Mouse (Mus musculus) layer of hippocampus, postnatal 36 days (tissue): ENCODE data around the gene Il10ra. TPM values are rescaled to one million over a fixed set of nuclear protein-coding genes. Genes with fewer than 3 reads are reported as not detected.

ENCODE experiments used
- DNase-seq, 2 experiments: peaks; one replicate each; pipeline ENCODE4 v3.0.0; 2022
- total RNA-seq, 2 experiments: library from RNA; stranded (reverse); gene quantifications; 2 replicates each; pipeline ENCODE4 v1.2.3; 2021

Il10ra gene
- total RNA-seq, 2 experiments from 2014 or later = 2.4 to 3.3 TPM

- DNase-seq = no peak
Observed at GRCm38 (mm10) chr9:45259065-45259464, 9.9 kb downstream of the Il10ra start.

GRCm38 (mm10) chr9:45255967-45256366 is 13.0 kb downstream of the Il10ra start:
- DNase-seq = no peak

- DNase-seq = no peak
Observed at GRCm38 (mm10) chr9:45255431-45255830, 13.5 kb downstream of the Il10ra start.

DNA sequence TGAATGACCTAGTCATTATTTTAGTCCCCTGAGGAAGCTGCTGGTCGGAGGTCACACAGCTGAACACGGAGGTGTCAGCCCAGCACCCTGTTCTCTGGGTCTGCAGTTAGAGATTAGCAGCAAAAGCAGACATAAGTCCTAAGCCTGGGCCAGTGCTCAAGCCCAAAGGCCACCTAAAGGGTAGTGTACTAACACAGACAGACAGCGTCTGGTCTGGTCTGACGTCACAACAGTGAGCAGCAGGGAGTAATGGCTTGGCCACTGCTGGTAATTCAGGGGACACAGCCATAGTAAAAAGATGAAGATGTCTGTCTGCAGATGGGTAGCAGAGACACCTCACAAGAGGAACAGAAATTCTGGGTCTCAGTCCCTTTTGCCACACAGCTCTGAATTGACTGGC is 14.3 kb downstream of the Il10ra start:
- no peak for DNase-seq

DNA sequence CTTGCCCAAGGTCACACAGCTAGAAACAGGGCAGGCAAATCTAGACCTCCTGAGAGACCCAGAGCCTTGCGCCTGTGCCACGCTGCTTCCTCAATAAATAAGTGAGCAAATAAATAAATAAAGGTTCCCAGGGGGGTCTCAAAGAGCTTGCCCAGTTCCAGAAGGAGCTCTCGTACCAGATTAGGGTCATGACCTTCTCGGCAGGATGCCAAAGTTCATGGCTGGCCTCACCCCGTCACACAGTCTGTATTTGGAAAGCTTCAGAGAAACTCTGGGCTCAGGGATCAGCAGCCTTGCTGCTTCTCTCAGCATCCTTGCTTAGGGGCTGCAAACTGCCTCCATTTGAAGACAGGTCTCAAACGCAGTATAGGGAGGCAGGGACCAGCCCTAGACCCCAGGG is 14.9 kb downstream of the Il10ra start:
- no peak for DNase-seq

GRCm38 (mm10) chr9:45252395-45252794 is 16.6 kb downstream of the Il10ra start:
- DNase-seq = no peak

DNA sequence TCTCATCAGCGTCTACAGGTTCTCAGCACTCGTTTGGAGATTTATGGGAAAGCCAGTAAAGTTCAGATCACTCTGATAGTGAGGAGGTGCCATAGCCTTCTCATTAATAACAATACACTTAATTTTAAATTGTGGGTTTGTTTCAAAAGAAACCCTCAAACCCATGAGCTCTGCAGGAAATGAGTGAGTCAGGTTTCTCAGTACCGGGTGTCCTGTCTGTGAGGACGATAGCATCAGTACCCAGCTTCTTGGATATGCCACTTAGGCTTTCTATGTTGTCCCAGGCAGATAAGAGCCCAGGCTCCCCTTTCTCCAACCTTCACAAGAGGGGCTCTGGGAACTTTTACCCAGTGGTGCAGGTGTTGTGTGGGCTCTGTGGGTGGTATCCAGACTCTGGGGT is 17.0 kb downstream of the Il10ra start:
- no peak for DNase-seq

- no peak for DNase-seq
Observed at GRCm38 (mm10) chr9:45251281-45251680, 17.7 kb downstream of the Il10ra start.

GRCm38 (mm10) chr9:45250306-45250705 is 18.6 kb downstream of the Il10ra start:
- DNase-seq = no peak

- DNase-seq = no peak
Observed at GRCm38 (mm10) chr9:45247536-45247935, 21.4 kb downstream of the Il10ra start.

DNA sequence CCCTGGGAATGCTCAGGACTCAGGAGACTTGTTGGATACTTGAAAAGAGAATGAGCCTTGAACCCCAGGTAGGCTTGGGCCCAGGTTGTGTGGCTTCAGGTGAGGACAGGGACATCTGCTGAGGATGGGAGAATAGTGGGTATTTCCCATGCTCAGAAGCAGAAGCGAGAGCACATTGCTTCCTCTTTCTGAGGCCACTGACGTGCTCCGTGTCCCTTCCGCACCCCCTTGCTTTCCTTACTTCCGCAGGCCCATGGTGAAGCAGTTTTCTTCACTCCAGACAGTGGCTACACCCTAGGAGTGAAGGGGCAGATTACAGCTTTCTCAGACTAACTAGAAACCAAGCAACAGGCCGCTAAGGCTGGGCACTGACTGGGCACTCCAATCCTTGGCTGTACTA is 22.9 kb downstream of the Il10ra start:
- DNase-seq = peak in 1 of 2 experiments; percentile 14

GRCm38 (mm10) chr9:45245432-45245831 is 23.5 kb downstream of the Il10ra start:
- no peak for DNase-seq

DNA sequence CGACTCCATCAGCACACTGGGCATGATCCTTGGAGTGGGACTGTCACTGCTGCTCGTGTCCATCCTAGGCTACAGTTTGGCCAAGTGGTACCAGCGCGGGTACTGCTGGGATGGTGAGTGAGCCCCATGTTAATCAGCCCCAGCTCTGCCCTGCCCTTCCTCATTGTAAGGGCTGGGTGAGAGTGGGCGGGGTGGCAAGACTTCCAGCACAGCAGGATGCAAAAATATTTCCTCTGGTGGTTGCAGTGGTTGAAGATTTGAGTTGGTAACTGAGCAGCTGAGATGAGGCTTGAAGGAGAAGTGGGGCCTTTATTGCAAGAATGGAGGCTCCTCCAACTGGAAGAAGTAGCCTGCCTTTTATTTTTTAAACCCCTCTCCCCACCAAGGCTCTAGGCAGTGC is 27.6 kb downstream of the Il10ra start:
- no peak for DNase-seq

- no peak for DNase-seq
Observed at GRCm38 (mm10) chr9:45236744-45237143, 32.2 kb downstream of the Il10ra start.

DNA sequence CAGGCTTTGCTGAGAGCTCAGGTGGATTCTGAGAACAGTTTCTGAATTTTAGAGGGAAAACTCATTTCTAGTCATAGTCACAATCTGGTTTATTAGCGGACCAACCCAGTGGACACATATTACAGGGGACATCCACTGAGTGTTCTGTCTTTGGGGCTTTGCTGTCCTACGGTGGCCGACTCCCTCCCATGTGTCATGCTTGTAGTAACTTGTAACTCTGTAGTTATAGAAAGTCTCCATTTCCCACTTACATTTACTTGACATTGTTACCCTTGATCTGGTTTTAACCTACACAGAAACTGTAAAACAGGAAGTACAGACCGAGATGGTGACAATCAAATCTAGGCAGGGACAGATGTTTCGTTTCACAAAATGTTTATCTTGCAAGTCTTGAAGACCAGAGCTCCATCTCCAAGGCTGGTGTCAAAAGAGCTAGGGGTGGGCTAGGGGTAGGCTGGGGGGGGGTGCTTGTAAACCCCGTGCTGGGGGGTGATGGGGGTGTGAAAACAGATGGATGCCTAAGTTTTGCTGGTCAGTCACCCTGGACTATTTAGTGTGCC is 33.2 kb downstream of the Il10ra start:
- no peak for DNase-seq

GRCm38 (mm10) chr9:45229359-45229758 is 39.6 kb downstream of the Il10ra start:
- no peak for DNase-seq

DNA sequence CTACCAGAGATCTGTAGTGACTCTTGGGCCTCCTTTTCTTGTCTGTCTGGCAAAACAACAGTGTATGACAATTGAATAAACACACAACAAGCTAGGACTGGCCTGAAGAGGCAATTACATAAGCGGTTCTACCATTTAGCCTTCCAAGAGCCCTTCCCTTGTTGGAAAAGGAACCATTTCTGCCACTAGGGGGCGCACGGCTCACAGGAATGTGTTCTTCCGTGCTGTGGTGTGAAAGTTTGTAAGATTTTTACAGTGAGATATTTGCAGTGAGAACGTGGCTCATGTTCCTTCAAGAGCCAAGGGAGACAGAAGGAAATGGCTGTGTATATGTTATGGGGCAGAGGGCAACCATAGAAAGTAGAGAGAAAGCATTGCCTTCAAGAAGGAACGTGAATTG is 47.4 kb downstream of the Il10ra start:
- DNase-seq = peak; percentile 85 to 89

GRCm38 (mm10) chr9:45219644-45220043 is 49.3 kb downstream of the Il10ra start:
- no peak for DNase-seq

GRCm38 (mm10) chr9:45215526-45216179 is 53.3 kb downstream of the Il10ra start:
- no peak for DNase-seq

- no peak for DNase-seq
Observed at GRCm38 (mm10) chr9:45212001-45212400, 56.9 kb downstream of the Il10ra start.

- no peak for DNase-seq
Observed at GRCm38 (mm10) chr9:45207015-45207743, 61.8 kb downstream of the Il10ra start.

GRCm38 (mm10) chr9:45206121-45206520 is 62.8 kb downstream of the Il10ra start:
- DNase-seq = no peak

GRCm38 (mm10) chr9:45205143-45205542 is 63.8 kb downstream of the Il10ra start:
- DNase-seq = no peak
